Mouse (Mus musculus): ENCODE measurements around the gene Usp5. TPM values are rescaled to one million over a fixed set of nuclear protein-coding genes. Genes with fewer than 3 reads are reported as not detected.

Usp5 gene
- polyA plus RNA-seq, 1 experiment from 2014 or later = 209 TPM

GRCm38 (mm10) chr6:124791911-124792310 lies 37.4 kb downstream of the Usp5 start:
- Histone ChIP-seq H3K4me2 (no peak overlapping the region), H3K27ac (replicated peaks) (no peak overlapping the region), H3K4me1 (replicated peaks) (no peaks in the 10 kb centered on the region), H3K9me3 (no peaks in the 10 kb centered on the region), H3K27me3 (no peaks in the 10 kb centered on the region), H3K36me3 (no peaks in the 10 kb centered on the region), H3K4me3 (no peak overlapping the region), H3K9ac (no peak overlapping the region)
- WGBS = 91% methylated on average over 3 of the region's 3 CpGs
- no peak for ATAC-seq (ENCODE audit: low FRiP score, low read depth)

DNA sequence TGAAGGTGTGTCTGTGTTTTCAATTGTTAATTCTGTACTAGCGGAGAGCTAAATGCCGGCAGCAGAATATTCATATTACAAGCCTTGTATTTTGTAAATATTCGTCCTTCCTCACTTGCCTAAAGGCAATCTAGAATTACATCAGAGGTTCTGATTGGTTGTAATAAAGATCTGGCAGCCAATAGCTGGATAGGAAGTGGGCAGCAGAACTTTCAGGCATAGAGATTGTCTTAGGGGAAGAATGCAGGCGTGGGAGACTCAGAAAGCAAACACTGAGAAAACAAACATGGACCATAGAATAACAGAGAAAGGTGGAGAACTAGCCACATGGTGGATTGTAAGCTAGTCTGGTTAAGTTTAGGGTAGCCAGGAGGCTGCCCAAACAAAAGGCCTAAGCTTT lies 39.2 kb downstream of the Usp5 start:
- Histone ChIP-seq H3K4me2 (no peak overlapping the region), H3K9me3 (no peaks in the 10 kb centered on the region), H3K27ac (replicated peaks) (no peak overlapping the region), H3K4me1 (replicated peaks) (no peaks in the 10 kb centered on the region), H3K27me3 (no peaks in the 10 kb centered on the region), H3K9ac (no peak overlapping the region), H3K4me3 (no peak overlapping the region), H3K36me3 (no peaks in the 10 kb centered on the region)
- ATAC-seq (ENCODE audit: low FRiP score, low read depth) = no peak
- WGBS = 66% methylated on average over 4 of the region's 4 CpGs

- Histone ChIP-seq H3K4me2 (no peak overlapping the region), H3K27ac (replicated peaks) (no peak overlapping the region), H3K4me1 (replicated peaks) (no peaks in the 10 kb centered on the region), H3K9ac (no peak overlapping the region), H3K4me3 (no peak overlapping the region), H3K36me3 (no peaks in the 10 kb centered on the region), H3K9me3 (no peaks in the 10 kb centered on the region), H3K27me3 (no peaks in the 10 kb centered on the region)
- no peak for ATAC-seq (ENCODE audit: low FRiP score, low read depth)
- 82% methylated on average over 4 of the region's 4 CpGs for WGBS
Observed at GRCm38 (mm10) chr6:124789519-124789918, 39.8 kb downstream of the Usp5 start.

DNA sequence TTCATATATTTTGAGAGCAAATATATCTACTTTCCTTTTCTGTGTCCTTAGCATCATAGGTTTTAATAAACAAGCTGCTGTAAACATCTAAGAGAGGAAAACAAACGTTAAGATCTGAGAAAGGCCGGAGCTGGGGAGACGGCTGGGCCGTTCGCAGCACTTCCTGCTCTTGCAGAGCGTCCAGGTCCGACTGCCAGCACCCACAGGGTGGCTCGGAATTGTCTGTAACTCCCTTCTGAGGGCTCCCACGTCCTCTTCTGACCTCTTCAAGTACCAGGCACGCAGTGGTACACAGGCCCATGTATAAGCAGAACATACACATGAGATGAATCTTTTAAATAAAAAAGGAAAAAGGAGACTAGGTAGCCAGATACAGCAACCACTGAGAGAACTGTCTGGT lies 41.6 kb downstream of the Usp5 start:
- Histone ChIP-seq H3K27me3 (no peaks in the 10 kb centered on the region), H3K36me3 (no peaks in the 10 kb centered on the region), H3K4me3 (no peak overlapping the region), H3K27ac (replicated peaks) (no peak overlapping the region), H3K9ac (no peak overlapping the region), H3K9me3 (no peaks in the 10 kb centered on the region), H3K4me1 (replicated peaks) (no peaks in the 10 kb centered on the region), H3K4me2 (no peak overlapping the region)
- WGBS = 77% methylated on average over 10 of the region's 10 CpGs
- no peak for ATAC-seq (ENCODE audit: low FRiP score, low read depth)

- Histone ChIP-seq H3K9me3 (no peaks in the 10 kb centered on the region), H3K27me3 (no peaks in the 10 kb centered on the region), H3K27ac (replicated peaks) (no peak overlapping the region), H3K4me3 (no peak overlapping the region), H3K9ac (no peak overlapping the region), H3K4me2 (no peak overlapping the region), H3K36me3 (no peaks in the 10 kb centered on the region), H3K4me1 (replicated peaks) (no peaks in the 10 kb centered on the region)
- ATAC-seq (ENCODE audit: low FRiP score, low read depth) = no peak
- 51% methylated on average over 8 of the region's 8 CpGs for WGBS
Observed at GRCm38 (mm10) chr6:124786756-124787420, 42.4 kb downstream of the Usp5 start.

DNA sequence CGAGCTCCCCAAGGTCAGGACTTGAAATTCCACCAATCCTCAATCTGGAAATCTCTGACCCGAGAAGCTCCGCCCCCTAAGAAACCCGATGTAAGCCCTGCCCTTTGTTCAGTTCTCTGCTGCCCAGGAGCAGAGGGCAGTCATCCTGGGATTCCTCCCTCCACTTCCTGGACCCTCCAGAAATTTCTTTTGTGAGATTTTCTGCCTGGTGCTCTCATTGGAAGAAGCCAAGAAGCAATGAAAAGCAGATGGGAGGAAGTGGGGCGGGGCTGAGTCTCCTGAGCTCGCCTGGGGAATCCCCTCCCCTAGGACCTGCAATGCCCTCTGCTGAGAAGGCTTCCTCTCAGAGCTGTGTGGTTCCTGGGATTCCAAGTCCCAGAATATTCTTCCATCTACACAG lies 46.8 kb downstream of the Usp5 start:
- H3K36me3 ChIP-seq = no peaks in the 10 kb centered on the region
- H3K4me3 ChIP-seq = no peak overlapping the region
- H3K9ac ChIP-seq = no peak overlapping the region
- H3K4me2 ChIP-seq = no peak overlapping the region
- no peaks in the 10 kb centered on the region for H3K9me3 ChIP-seq
- 27% methylated on average over 6 of the region's 6 CpGs for WGBS
- no peak overlapping the region for H3K27ac ChIP-seq (replicated peaks)
- ATAC-seq (ENCODE audit: low FRiP score, low read depth) = no peak
- H3K27me3 ChIP-seq = no peaks in the 10 kb centered on the region
- H3K4me1 ChIP-seq (replicated peaks) = peaks cover 11% of the 10 kb centered on the region

DNA sequence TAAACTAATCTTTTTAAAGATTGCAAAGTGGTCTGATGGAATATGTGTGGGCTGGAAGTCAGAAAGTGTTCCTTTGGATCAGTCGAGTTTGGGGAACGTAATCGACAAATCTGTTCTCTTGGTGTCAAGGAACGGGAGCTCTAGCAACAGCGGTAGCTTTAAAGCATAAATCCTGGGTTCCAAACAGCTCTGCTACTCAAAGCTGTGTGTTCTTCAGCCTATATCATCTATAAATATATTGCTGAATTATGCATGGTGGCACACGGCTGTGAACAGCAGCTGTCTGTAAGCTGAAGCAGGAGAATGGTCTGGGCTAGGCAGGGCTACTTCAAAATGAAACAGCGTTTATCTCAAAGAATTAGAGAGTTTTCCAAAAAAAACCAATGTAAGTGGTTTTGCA lies 48.4 kb downstream of the Usp5 start:
- H3K9ac ChIP-seq = no peak overlapping the region
- H3K27me3 ChIP-seq = no peaks in the 10 kb centered on the region
- ATAC-seq (ENCODE audit: low FRiP score, low read depth) = no peak
- H3K4me1 ChIP-seq (replicated peaks) = peaks cover 11% of the 10 kb centered on the region
- no peak overlapping the region for H3K4me3 ChIP-seq
- 90% methylated on average over 7 of the region's 7 CpGs for WGBS
- no peaks in the 10 kb centered on the region for H3K9me3 ChIP-seq
- H3K4me2 ChIP-seq = no peak overlapping the region
- no peaks in the 10 kb centered on the region for H3K36me3 ChIP-seq
- H3K27ac ChIP-seq (replicated peaks) = no peak overlapping the region

DNA sequence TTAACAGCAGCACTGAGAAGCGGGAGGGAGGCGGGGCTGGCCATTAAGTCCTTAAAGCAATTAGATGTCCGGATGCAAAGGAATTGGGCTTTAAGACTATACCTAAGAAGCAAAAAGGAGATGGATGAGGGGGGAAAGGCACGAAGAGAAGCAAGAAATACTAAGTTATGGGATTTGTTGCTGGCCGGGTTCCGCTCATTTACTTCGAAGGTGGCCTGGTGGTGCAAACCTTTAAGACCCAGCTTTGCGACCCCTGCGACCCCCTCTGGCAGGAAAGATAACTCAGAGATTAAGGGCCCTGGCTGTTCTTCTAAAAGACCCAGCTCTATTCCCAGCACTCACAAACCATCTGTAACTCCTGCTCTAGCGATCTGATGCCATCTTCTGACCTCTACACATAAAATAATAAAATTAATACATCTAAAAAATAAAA lies 49.3 kb downstream of the Usp5 start:
- H3K27me3 ChIP-seq = no peaks in the 10 kb centered on the region
- peak overlapping the region; percentile 38 for H3K4me3 ChIP-seq
- H3K27ac ChIP-seq (replicated peaks) = peak overlapping the region; percentile 29; the same call in 1 of the 2 replicates
- H3K36me3 ChIP-seq = no peaks in the 10 kb centered on the region
- 2% methylated on average over 10 of the region's 10 CpGs for WGBS
- peak overlapping the region; percentile 23 for H3K9ac ChIP-seq
- peak; percentile 20; the same call in 1 of the 2 replicates for ATAC-seq (ENCODE audit: low FRiP score, low read depth)
- peaks cover 11% of the 10 kb centered on the region for H3K4me1 ChIP-seq (replicated peaks)
- H3K4me2 ChIP-seq = peak overlapping the region; percentile 65
- no peaks in the 10 kb centered on the region for H3K9me3 ChIP-seq

DNA sequence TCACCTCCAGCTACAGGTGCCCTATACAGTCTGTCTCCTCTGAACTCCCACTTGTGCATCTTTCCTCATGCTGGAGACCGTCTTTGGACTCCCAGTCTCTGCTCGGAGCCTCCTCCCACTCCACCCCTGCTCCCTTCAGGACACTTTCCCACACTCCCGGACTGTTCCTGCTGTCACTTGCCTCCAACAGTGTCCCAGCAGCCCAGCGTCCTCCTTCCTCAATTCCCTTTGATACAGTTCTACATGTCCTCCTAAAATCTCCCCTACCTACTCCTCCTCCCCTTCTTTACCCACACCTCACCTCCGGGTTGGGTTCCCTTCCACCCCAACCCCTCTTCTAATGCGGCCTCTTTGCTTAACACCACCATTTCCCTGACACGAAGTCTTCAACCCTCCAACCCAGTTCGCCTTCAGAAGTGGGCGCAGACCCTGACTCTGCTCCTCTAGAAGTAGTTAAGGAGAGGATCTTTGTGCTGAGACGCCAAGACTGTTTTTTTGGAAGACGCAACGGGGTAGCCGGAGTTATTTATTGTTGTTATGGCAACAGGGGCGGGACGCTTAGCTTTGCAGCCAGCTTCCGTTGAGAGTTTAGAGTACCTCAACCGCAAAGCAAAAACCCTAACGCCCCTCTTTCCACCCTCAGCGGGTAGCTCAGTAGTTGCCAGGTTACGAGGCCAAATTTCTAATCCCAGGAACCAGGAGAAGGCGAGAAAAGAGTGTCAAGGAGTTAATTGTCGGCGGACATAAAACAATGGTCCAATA lies 49.9 kb downstream of the Usp5 start, which contains the start of gene Lrrc23:
Gene Lrrc23 (minus strand): TSS at position 506 of the 762 bp plus-strand sequence.
- ATAC-seq (ENCODE audit: low FRiP score, low read depth) = peak; percentile 60

GRCm38 (mm10) chr6:124770511-124770910 lies 58.8 kb downstream of the Usp5 start:
- Histone ChIP-seq H3K27ac (replicated peaks) (no peak overlapping the region), H3K27me3 (no peaks in the 10 kb centered on the region), H3K9me3 (no peaks in the 10 kb centered on the region), H3K4me2 (no peak overlapping the region), H3K9ac (no peak overlapping the region), H3K4me1 (replicated peaks) (peaks cover 34% of the 10 kb centered on the region), H3K4me3 (no peak overlapping the region), H3K36me3 (no peaks in the 10 kb centered on the region)
- WGBS = 89% methylated on average over 15 of the region's 15 CpGs
- no peak for ATAC-seq (ENCODE audit: low FRiP score, low read depth)

More for the DNA sequence above, 49.9 kb downstream of the Usp5 start, which contains the start of gene Lrrc23:
- 2% methylated on average over 23 of the region's 23 CpGs for WGBS
- H3K9me3 ChIP-seq = no peaks in the 10 kb centered on the region
- H3K9ac ChIP-seq = peak within 1 kb of the TSS; percentile 23
- H3K27me3 ChIP-seq = no peaks in the 10 kb centered on the region
- no peaks in the 10 kb centered on the region for H3K36me3 ChIP-seq
- H3K4me2 ChIP-seq = peak within 1 kb of the TSS; percentile 65
- peaks cover 11% of the 10 kb centered on the region for H3K4me1 ChIP-seq (replicated peaks)
- peak within 1 kb of the TSS; percentile 38 for H3K4me3 ChIP-seq
- peak within 1 kb of the TSS; percentile 29; the same call in 1 of the 2 replicates for H3K27ac ChIP-seq (replicated peaks)

GRCm38 (mm10) chr6:124770013-124770412 lies 59.3 kb downstream of the Usp5 start:
- Histone ChIP-seq H3K27me3 (no peaks in the 10 kb centered on the region), H3K4me2 (peak overlapping the region; percentile 80), H3K9me3 (no peaks in the 10 kb centered on the region), H3K4me3 (peak overlapping the region; percentile 62), H3K9ac (peak overlapping the region; percentile 78), H3K27ac (replicated peaks) (peak overlapping the region; percentile 81; the same call in 1 of the 2 replicates), H3K36me3 (no peaks in the 10 kb centered on the region), H3K4me1 (replicated peaks) (peaks cover 34% of the 10 kb centered on the region)
- 67% methylated on average over 7 of the region's 7 CpGs for WGBS
- no peak for ATAC-seq (ENCODE audit: low FRiP score, low read depth)

DNA sequence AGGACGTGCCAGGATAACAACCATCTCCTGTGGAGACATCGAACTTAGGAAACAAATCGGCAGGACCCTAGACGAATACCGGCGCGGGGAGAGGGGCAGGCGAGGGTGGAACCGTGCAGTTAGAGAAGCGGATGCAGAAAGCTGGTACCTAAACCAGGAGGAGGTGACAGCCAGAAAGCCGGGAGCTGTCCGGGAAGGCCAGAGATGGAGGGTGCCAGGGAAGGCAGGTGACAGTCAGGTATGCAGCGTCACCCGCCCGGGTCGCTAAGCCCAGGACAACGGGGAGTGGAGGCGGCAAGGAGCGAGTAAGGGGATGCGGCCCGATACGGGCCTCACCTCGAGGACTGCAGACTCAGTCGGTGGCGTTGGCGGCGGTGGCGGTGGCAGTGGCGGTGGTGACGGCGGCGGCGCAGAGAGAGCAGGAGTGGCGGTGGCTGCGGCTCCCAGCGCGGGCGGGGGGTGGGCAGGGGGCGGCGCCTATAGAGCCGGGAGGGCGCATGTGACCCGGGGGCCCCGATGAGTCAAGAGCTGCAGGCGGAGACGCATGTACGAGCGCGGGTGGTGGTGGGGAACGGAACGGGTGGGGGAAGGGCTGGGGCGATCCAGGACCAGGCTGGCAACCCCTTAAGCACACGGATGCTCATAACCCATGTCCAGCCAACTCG lies 60.1 kb downstream of the Usp5 start, which contains the start of gene Eno2:
Gene Eno2 (minus strand): TSS at position 573 of the 665 bp plus-strand sequence.
- WGBS = under 1% methylated on average over 51 of the region's 54 CpGs

More for the DNA sequence above, 60.1 kb downstream of the Usp5 start, which contains the start of gene Eno2:
- H3K27me3 ChIP-seq = no peaks in the 10 kb centered on the region
- H3K36me3 ChIP-seq = no peaks in the 10 kb centered on the region
- H3K4me3 ChIP-seq = peak within 1 kb of the TSS; percentile 62
- peaks cover 34% of the 10 kb centered on the region for H3K4me1 ChIP-seq (replicated peaks)
- H3K9ac ChIP-seq = peak within 1 kb of the TSS; percentile 78
- peak within 1 kb of the TSS; percentile 81 for H3K27ac ChIP-seq (replicated peaks)
- no peaks in the 10 kb centered on the region for H3K9me3 ChIP-seq
- ATAC-seq (ENCODE audit: low FRiP score, low read depth) = peak; percentile 84
- peak within 1 kb of the TSS; percentile 80 for H3K4me2 ChIP-seq
